Mouse (Mus musculus) kidney, embryonic 14.5 days (tissue): ENCODE measurements around the gene Rtn2. TPM values are rescaled to one million over a fixed set of nuclear protein-coding genes. Genes with fewer than 3 reads are reported as not detected.

Experiments
- ATAC-seq: fragments of 200-750 bp; cut with Nextera tagmentation; 2 replicates; pipeline ENCODE4 v1.8.0; 2017; ENCODE audit warnings: moderate number of reproducible peaks, mild to moderate bottlenecking, moderate TSS enrichment, moderate library complexity; ENCODE audit not compliant: low FRiP score, low TSS enrichment
- H3K27ac ChIP-seq: fragments of 300-500 bp; sonication (generic); 2 replicates; pipeline ENCODE4 v1.5.1; 2014; ENCODE audit warnings: low read depth, mild to moderate bottlenecking, low read length, moderate library complexity, mixed read lengths
- H3K27me3 ChIP-seq: fragments of 300-500 bp; sonication (generic); 2 replicates; pipeline ENCODE4 v1.6.1; 2014; ENCODE audit warnings: mild to moderate bottlenecking, low read length; ENCODE audit not compliant: control insufficient read depth, insufficient read depth
- H3K36me3 ChIP-seq: fragments of 300-500 bp; sonication (generic); 2 replicates; pipeline ENCODE4 v1.6.1; 2014; ENCODE audit warnings: low read length, mixed read lengths; ENCODE audit not compliant: control insufficient read depth, insufficient read depth
- H3K4me1 ChIP-seq: fragments of 300-500 bp; sonication (generic); 2 replicates; pipeline ENCODE4 v1.6.1; 2014; ENCODE audit warnings: low read length, mixed read lengths; ENCODE audit not compliant: control insufficient read depth, insufficient read depth
- H3K4me2 ChIP-seq: fragments of 300-500 bp; sonication (generic); replicated peaks from 2 replicates; pipeline ENCODE4 v1.6.1; 2014; ENCODE audit warnings: low read depth, mild to moderate bottlenecking, low read length
- H3K4me3 ChIP-seq: fragments of 300-500 bp; sonication (generic); 2 replicates; pipeline ENCODE4 v1.5.1; 2014; ENCODE audit warnings: mild to moderate bottlenecking, low read length
- H3K9ac ChIP-seq: fragments of 300-500 bp; sonication (generic); 2 replicates; pipeline ENCODE4 v1.6.1; 2014; ENCODE audit warnings: low read depth, mild to moderate bottlenecking, low read length, moderate library complexity
- H3K9me3 ChIP-seq: fragments of 300-500 bp; sonication (generic); 2 replicates; pipeline ENCODE4 v1.6.1; 2016; ENCODE audit warnings: low read length; ENCODE audit not compliant: control insufficient read depth
- WGBS: fragments of 180-500 bp; shearing (Covaris S2); extraction: QIAGEN DNeasy Blood & Tissue Kit; methylation state at CpG from one replicate; pipeline ENCODE4 v1.1.7; 2014; 5-methylcytosine and 5-hydroxymethylcytosine counted together
- polyA plus RNA-seq: library from polyadenylated mRNA; unstranded; fragments of >200 nt; fragmentation: Nextera tagmentation; extraction: Ambion mirVana; gene quantifications from 2 replicates; pipeline ENCODE4 v1.2.1, GENCODE M21; 2014

The Rtn2 gene
- polyA plus RNA-seq, 1 experiment from 2014 or later, result 5.4 TPM

GRCm38 (mm10) chr7:19258336-19258735 is 24.1 kb upstream of the Rtn2 start:
- H3K9me3 ChIP-seq, result no peaks in the 10 kb centered on the region
- H3K27me3 ChIP-seq, result no peaks in the 10 kb centered on the region
- 84% methylated on average over 3 of the region's 3 CpGs for WGBS
- H3K4me2 ChIP-seq, result no peak overlapping the region
- peaks cover 80% of the 10 kb centered on the region for H3K36me3 ChIP-seq
- ATAC-seq, result no peak
- no peaks in the 10 kb centered on the region for H3K4me1 ChIP-seq
- H3K9ac ChIP-seq, result no peak overlapping the region
- H3K4me3 ChIP-seq, result no peak overlapping the region
- no peak overlapping the region for H3K27ac ChIP-seq

- no peak overlapping the region for H3K9ac ChIP-seq
- no peak overlapping the region for H3K27ac ChIP-seq
- peaks cover 19% of the 10 kb centered on the region for H3K4me1 ChIP-seq
- ATAC-seq, result no peak
- 58% methylated on average over 7 of the region's 7 CpGs for WGBS
- no peaks in the 10 kb centered on the region for H3K27me3 ChIP-seq
- no peaks in the 10 kb centered on the region for H3K9me3 ChIP-seq
- no peak overlapping the region for H3K4me3 ChIP-seq
- no peak overlapping the region for H3K4me2 ChIP-seq
- peaks cover 54% of the 10 kb centered on the region for H3K36me3 ChIP-seq
Measured at GRCm38 (mm10) chr7:19265147-19265546, 17.3 kb upstream of the Rtn2 start.

- Histone ChIP-seq H3K27me3 (no peaks in the 10 kb centered on the region), H3K9ac (no peak overlapping the region), H3K27ac (no peak overlapping the region), H3K36me3 (peaks cover 44% of the 10 kb centered on the region), H3K4me3 (no peak overlapping the region), H3K9me3 (no peaks in the 10 kb centered on the region), H3K4me2 (no peak overlapping the region), H3K4me1 (peaks cover 20% of the 10 kb centered on the region)
- no peak for ATAC-seq
- 73% methylated on average over 10 of the region's 10 CpGs for WGBS
Measured at GRCm38 (mm10) chr7:19265928-19266822, 16.2 kb upstream of the Rtn2 start.

- Histone ChIP-seq H3K4me3 (no peak overlapping the region), H3K27ac (no peak overlapping the region), H3K9ac (no peak overlapping the region), H3K4me1 (peaks cover 20% of the 10 kb centered on the region), H3K9me3 (no peaks in the 10 kb centered on the region), H3K4me2 (no peak overlapping the region), H3K36me3 (peaks cover 35% of the 10 kb centered on the region), H3K27me3 (no peaks in the 10 kb centered on the region)
- ATAC-seq, result no peak
- WGBS, result 63% methylated on average over 10 of the region's 10 CpGs
Measured at GRCm38 (mm10) chr7:19267051-19267450, 15.4 kb upstream of the Rtn2 start.

GRCm38 (mm10) chr7:19268993-19269681 is 13.3 kb upstream of the Rtn2 start:
- peak; percentile 1; the same call in 1 of the 2 replicates for ATAC-seq

GRCm38 (mm10) chr7:19269721-19270441 is 12.5 kb upstream of the Rtn2 start:
- Histone ChIP-seq H3K4me2 (peak overlapping the region; percentile 96), H3K27me3 (no peaks in the 10 kb centered on the region), H3K9me3 (no peaks in the 10 kb centered on the region), H3K27ac (peak overlapping the region; percentile 96), H3K9ac (peak overlapping the region; percentile 94), H3K4me3 (peak overlapping the region; percentile 97), H3K36me3 (peaks cover 9% of the 10 kb centered on the region), H3K4me1 (peaks cover 20% of the 10 kb centered on the region)
- ATAC-seq, result peak; percentile 53
- WGBS, result 1% methylated on average over 18 of the region's 19 CpGs

More at GRCm38 (mm10) chr7:19268993-19269681, 13.3 kb upstream of the Rtn2 start:
- Histone ChIP-seq H3K9ac (peak overlapping the region; percentile 94), H3K27me3 (no peaks in the 10 kb centered on the region), H3K27ac (peak overlapping the region; percentile 96), H3K9me3 (no peaks in the 10 kb centered on the region), H3K36me3 (peaks cover 16% of the 10 kb centered on the region), H3K4me1 (peaks cover 20% of the 10 kb centered on the region), H3K4me2 (peak overlapping the region; percentile 96), H3K4me3 (peak overlapping the region; percentile 97)
- 15% methylated on average over 10 of the region's 10 CpGs for WGBS

GRCm38 (mm10) chr7:19270509-19271237 is 11.8 kb upstream of the Rtn2 start:
- Histone ChIP-seq H3K4me1 (peaks cover 20% of the 10 kb centered on the region), H3K9ac (peak overlapping the region; percentile 94), H3K27me3 (no peaks in the 10 kb centered on the region), H3K27ac (peak overlapping the region; percentile 96), H3K9me3 (no peaks in the 10 kb centered on the region), H3K4me2 (peak overlapping the region; percentile 96), H3K36me3 (peaks cover 8% of the 10 kb centered on the region), H3K4me3 (peak overlapping the region; percentile 97)
- under 1% methylated on average over 20 of the region's 21 CpGs for WGBS
- ATAC-seq, result no peak
